Mouse (Mus musculus) intestine, postnatal 0 days (tissue): ENCODE results near the gene Ankrd12. TPM values are rescaled to one million over a fixed set of nuclear protein-coding genes. Genes with fewer than 3 reads are reported as not detected.
"Not testable (repeated sequence)": the region's sequence is repeated elsewhere in the genome, so short reads cannot be mapped to it uniquely, and the experiment has no call there.

ENCODE experiments used
- ATAC-seq: fragments of 200-750 bp; cut with Nextera tagmentation; 2 replicates; pipeline ENCODE4 v1.8.0; 2017; ENCODE audit warnings: mild to moderate bottlenecking, moderate TSS enrichment, moderate library complexity
- H3K27ac ChIP-seq: fragments of 300-500 bp; sonication (generic); 2 replicates; pipeline ENCODE4 v1.5.1; 2014; ENCODE audit warnings: mild to moderate bottlenecking, low read depth, low read length, moderate library complexity
- H3K27me3 ChIP-seq: fragments of 300-500 bp; sonication (generic); replicated peaks from 2 replicates; pipeline ENCODE4 v1.6.1; 2014; ENCODE audit warnings: low read length, mixed read lengths; ENCODE audit not compliant: control insufficient read depth, insufficient read depth
- H3K36me3 ChIP-seq: fragments of 300-500 bp; sonication (generic); 2 replicates; pipeline ENCODE4 v1.6.1; 2014; ENCODE audit warnings: mild to moderate bottlenecking, moderate library complexity; ENCODE audit not compliant: control insufficient read depth, insufficient read depth
- H3K4me1 ChIP-seq: fragments of 300-500 bp; sonication (generic); replicated peaks from 2 replicates; pipeline ENCODE4 v1.6.1; 2014; ENCODE audit warnings: antibody characterized with exemption, low read length, mixed read lengths; ENCODE audit not compliant: control insufficient read depth, insufficient read depth
- H3K4me2 ChIP-seq: fragments of 300-500 bp; sonication (generic); replicated peaks from 2 replicates; pipeline ENCODE4 v1.6.1; 2014; ENCODE audit warnings: low read depth, mild to moderate bottlenecking, moderate library complexity
- H3K4me3 ChIP-seq: fragments of 300-500 bp; sonication (generic); 2 replicates; pipeline ENCODE4 v1.5.1; 2014; ENCODE audit warnings: low read depth, low read length
- H3K9ac ChIP-seq: fragments of 300-500 bp; sonication (generic); 2 replicates; pipeline ENCODE4 v1.6.1; 2014; ENCODE audit warnings: mild to moderate bottlenecking, low read depth, low read length
- H3K9me3 ChIP-seq: fragments of 300-500 bp; sonication (generic); 2 replicates; pipeline ENCODE4 v1.6.1; 2016; ENCODE audit warnings: mixed run types; ENCODE audit not compliant: control insufficient read depth
- CTCF ChIP-seq: sonication (generic); IDR thresholded peaks from 2 replicates; pipeline ENCODE4 v1.5.1; 2016; ENCODE audit warnings: low read depth, mild to moderate bottlenecking, control low read depth, antibody characterized with exemption, moderate library complexity
- WGBS: fragments of 180-500 bp; shearing (Covaris S2); extraction: QIAGEN DNeasy Blood & Tissue Kit; methylation state at CpG from one replicate; pipeline ENCODE4 v1.1.7; 2014; 5-methylcytosine and 5-hydroxymethylcytosine counted together
- polyA plus RNA-seq: library from polyadenylated mRNA; unstranded; fragments of >200 nt; fragmentation: Nextera tagmentation; extraction: Ambion mirVana; gene quantifications from 2 replicates; pipeline ENCODE4 v1.2.1, GENCODE M21; 2015

The Ankrd12 gene
- polyA plus RNA-seq, 1 experiment from 2014 or later: 21.9 TPM

GRCm38 (mm10) chr17:66048199-66048598 is 28.7 kb downstream of the Ankrd12 start:
- no peak overlapping the region for H3K4me3 ChIP-seq
- no peaks in the 10 kb centered on the region for H3K27me3 ChIP-seq
- H3K36me3 ChIP-seq: peaks cover 13% of the 10 kb centered on the region
- no peaks in the 10 kb centered on the region for H3K9me3 ChIP-seq
- H3K4me2 ChIP-seq: no peak overlapping the region
- no peak overlapping the region for H3K9ac ChIP-seq
- ATAC-seq: no peak
- H3K27ac ChIP-seq: no peak overlapping the region
- 51% methylated on average over 5 of the region's 5 CpGs for WGBS
- H3K4me1 ChIP-seq: no peaks in the 10 kb centered on the region
- TF ChIP-seq CTCF: no peak

DNA sequence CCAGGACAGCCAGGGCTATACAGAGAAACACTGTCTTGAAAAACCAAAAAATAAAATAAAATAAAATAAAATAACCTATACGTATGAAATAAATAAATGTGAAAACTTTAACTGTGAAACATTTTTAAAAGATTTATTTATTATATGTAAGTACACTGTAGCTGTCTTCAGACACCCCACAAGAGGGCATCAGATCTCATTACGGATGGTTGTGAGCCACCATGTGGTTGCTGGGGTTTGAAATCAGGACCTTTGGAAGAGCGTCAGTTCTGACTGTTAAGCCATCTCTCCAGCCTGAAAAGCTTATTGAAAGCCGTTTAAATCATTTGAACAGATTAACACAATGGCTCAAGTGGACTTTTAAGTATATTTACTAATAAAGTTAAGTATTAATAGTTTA is 33.2 kb downstream of the Ankrd12 start:
- WGBS: 85% methylated on average over 4 of the region's 4 CpGs
- H3K4me2 ChIP-seq, H3K27me3 ChIP-seq, H3K9ac ChIP-seq, ATAC-seq, H3K4me1 ChIP-seq, H3K4me3 ChIP-seq, H3K27ac ChIP-seq, H3K9me3 ChIP-seq: not testable (repeated sequence)
- peaks cover 14% of the 10 kb centered on the region for H3K36me3 ChIP-seq
- TF ChIP-seq CTCF: peak; percentile 29

DNA sequence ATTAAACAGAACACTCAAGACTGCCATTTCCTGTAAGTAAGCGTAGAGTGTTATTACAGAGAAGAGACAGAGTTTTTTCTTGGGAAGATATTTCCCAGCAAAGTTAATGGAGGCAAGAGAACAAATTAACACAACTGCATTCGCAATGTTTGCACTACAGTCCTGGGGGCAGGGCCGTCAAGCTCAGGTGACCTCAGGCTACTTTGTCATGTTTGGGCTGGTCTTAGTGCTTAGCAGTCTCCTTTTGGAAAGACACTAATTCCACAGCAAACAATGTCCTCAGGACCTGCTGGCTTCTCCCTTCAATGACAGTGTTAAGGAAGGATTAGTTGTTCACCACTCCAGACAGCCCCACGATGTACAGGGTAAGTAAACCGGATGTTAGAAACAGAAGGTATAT is 35.9 kb downstream of the Ankrd12 start:
- Histone ChIP-seq H3K4me1 (no peaks in the 10 kb centered on the region), H3K4me3 (no peak overlapping the region), H3K27me3 (no peaks in the 10 kb centered on the region), H3K36me3 (peaks cover 13% of the 10 kb centered on the region), H3K9me3 (no peaks in the 10 kb centered on the region), H3K4me2 (no peak overlapping the region), H3K27ac (no peak overlapping the region), H3K9ac (no peak overlapping the region)
- no peak for ATAC-seq
- no peak for TF ChIP-seq CTCF
- WGBS: 44% methylated on average over 5 of the region's 5 CpGs

DNA sequence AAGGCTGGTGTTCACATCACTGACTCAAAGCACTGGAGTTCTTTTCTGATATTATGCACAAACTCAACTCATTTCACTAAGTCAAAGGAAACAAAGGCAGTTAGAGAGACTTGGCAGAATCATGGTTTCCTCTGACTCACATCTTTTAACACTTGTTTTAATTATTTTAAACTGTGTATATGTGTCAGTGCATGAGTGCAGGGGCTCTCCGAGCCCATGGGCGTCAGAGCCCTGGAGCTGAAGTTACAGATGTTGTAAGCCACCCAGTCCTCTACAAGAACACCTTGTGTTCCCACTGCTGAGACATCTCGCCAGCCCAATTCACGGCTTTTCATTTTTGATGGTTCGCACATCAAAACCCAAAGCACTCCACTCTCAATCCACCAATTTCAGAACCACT is 43.6 kb downstream of the Ankrd12 start:
- H3K27me3 ChIP-seq: no peaks in the 10 kb centered on the region
- TF ChIP-seq CTCF: no peak
- H3K9me3 ChIP-seq: no peaks in the 10 kb centered on the region
- H3K9ac ChIP-seq: no peak overlapping the region
- H3K4me2 ChIP-seq: no peak overlapping the region
- H3K4me1 ChIP-seq: no peaks in the 10 kb centered on the region
- peaks cover 4% of the 10 kb centered on the region; the same call in 1 of the 2 replicates for H3K36me3 ChIP-seq
- no peak overlapping the region for H3K27ac ChIP-seq
- no peak for ATAC-seq
- WGBS: 90% methylated on average over 5 of the region's 5 CpGs
- H3K4me3 ChIP-seq: no peak overlapping the region

DNA sequence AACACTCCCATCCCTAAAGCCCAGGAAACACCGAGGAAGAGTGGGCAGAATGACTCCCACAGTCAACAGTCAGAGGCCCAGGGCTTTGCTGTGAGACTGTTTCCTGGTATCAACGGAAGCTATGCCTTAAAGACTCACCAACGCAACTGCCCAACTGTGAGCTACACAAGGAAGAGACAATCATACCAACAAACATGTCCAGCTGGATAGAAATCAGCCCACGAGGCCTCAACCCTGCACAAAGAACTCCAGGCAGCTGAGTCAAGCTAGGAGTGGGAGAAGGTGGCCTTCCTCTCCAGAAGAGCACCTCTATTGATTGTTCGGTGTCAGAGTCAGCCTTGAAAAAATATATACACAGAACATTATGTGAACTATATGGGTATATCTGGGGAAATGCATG is 44.9 kb downstream of the Ankrd12 start:
- no peak for ATAC-seq

GRCm38 (mm10) chr17:66024211-66024610 is 52.7 kb downstream of the Ankrd12 start:
- H3K9ac ChIP-seq: no peak overlapping the region
- H3K27me3 ChIP-seq: no peaks in the 10 kb centered on the region
- H3K4me2 ChIP-seq: no peak overlapping the region
- WGBS: 94% methylated on average over 7 of the region's 7 CpGs
- H3K4me3 ChIP-seq: no peak overlapping the region
- no peaks in the 10 kb centered on the region for H3K4me1 ChIP-seq
- no peak for ATAC-seq
- H3K36me3 ChIP-seq: peaks cover 26% of the 10 kb centered on the region
- TF ChIP-seq CTCF: no peak
- H3K9me3 ChIP-seq: no peaks in the 10 kb centered on the region
- no peak overlapping the region for H3K27ac ChIP-seq

More for the DNA sequence above, 44.9 kb downstream of the Ankrd12 start:
- no peak overlapping the region for H3K27ac ChIP-seq
- TF ChIP-seq CTCF: no peak
- no peaks in the 10 kb centered on the region for H3K27me3 ChIP-seq
- no peak overlapping the region for H3K4me3 ChIP-seq
- no peaks in the 10 kb centered on the region for H3K4me1 ChIP-seq
- H3K9ac ChIP-seq: no peak overlapping the region
- WGBS: 86% methylated on average over 5 of the region's 5 CpGs
- H3K4me2 ChIP-seq: no peak overlapping the region
- H3K9me3 ChIP-seq: no peaks in the 10 kb centered on the region
- H3K36me3 ChIP-seq: peaks cover 9% of the 10 kb centered on the region; the same call in 1 of the 2 replicates

DNA sequence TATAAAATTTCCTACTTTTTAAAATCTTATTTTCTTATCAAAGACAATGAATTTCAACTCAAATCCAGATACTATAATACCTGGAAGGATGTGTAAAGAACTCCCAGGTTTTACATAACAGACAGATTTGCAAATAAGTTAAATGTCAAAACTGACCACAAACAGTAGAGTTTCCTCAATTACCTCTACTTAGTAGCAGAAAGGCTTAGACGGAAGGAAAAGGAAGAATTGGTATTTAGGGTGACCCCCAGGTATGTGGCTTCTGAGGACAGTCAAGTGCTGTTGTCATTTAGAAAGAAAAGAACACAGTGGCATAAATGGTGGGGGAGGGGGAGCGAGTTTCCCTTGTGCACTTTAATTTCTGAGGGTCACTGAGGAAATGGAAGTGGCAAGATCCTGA is 65.1 kb downstream of the Ankrd12 start:
- no peak overlapping the region for H3K27ac ChIP-seq
- H3K27me3 ChIP-seq: no peaks in the 10 kb centered on the region
- H3K4me2 ChIP-seq: no peak overlapping the region
- no peaks in the 10 kb centered on the region for H3K36me3 ChIP-seq
- no peaks in the 10 kb centered on the region for H3K4me1 ChIP-seq
- no peak for TF ChIP-seq CTCF
- no peak overlapping the region for H3K4me3 ChIP-seq
- no peak overlapping the region for H3K9ac ChIP-seq
- no peak for ATAC-seq
- no peaks in the 10 kb centered on the region for H3K9me3 ChIP-seq
- WGBS: 79% methylated on average over 2 of the region's 2 CpGs
